Mouse (Mus musculus) midbrain, embryonic 12.5 days (tissue): ENCODE data around the gene Sfmbt1. TPM values are rescaled to one million over a fixed set of nuclear protein-coding genes. Genes with fewer than 3 reads are reported as not detected.

ENCODE experiments used
- ATAC-seq: fragments of 200-750 bp; cut with Nextera tagmentation; 2 replicates; pipeline ENCODE4 v1.8.0; 2017; ENCODE audit warnings: low read depth, moderate TSS enrichment, moderate library complexity; ENCODE audit not compliant: low FRiP score
- H3K27ac ChIP-seq: fragments of 300-500 bp; sonication (generic); replicated peaks from 2 replicates; pipeline ENCODE4 v1.5.1; 2016; ENCODE audit warnings: mild to moderate bottlenecking
- H3K27me3 ChIP-seq: fragments of 300-500 bp; sonication (generic); 2 replicates; pipeline ENCODE4 v1.6.1; 2016; ENCODE audit warnings: mild to moderate bottlenecking
- H3K36me3 ChIP-seq: fragments of 300-500 bp; sonication (generic); 2 replicates; pipeline ENCODE4 v1.6.1; 2016
- H3K4me1 ChIP-seq: fragments of 300-500 bp; sonication (generic); 2 replicates; pipeline ENCODE4 v1.6.1; 2016
- H3K4me2 ChIP-seq: fragments of 300-500 bp; sonication (generic); replicated peaks from 2 replicates; pipeline ENCODE4 v1.6.1; 2016; ENCODE audit warnings: mild to moderate bottlenecking, moderate library complexity
- H3K4me3 ChIP-seq: fragments of 300-500 bp; sonication (generic); 2 replicates; pipeline ENCODE4 v1.5.1; 2016; ENCODE audit warnings: mild to moderate bottlenecking
- H3K9ac ChIP-seq: fragments of 300-500 bp; sonication (generic); replicated peaks from 2 replicates; pipeline ENCODE4 v1.6.1; 2016; ENCODE audit warnings: mild to moderate bottlenecking, moderate library complexity
- H3K9me3 ChIP-seq: fragments of 300-500 bp; sonication (generic); 2 replicates; pipeline ENCODE4 v1.6.1; 2016; ENCODE audit warnings: mild to moderate bottlenecking
- WGBS: fragments of 180-500 bp; shearing (Covaris S2); methylation state at CpG from one replicate; pipeline ENCODE4 v1.1.7; 2016; 5-methylcytosine and 5-hydroxymethylcytosine counted together
- polyA plus RNA-seq: library from polyadenylated mRNA; unstranded; fragments of >200 nt; fragmentation: Nextera tagmentation; extraction: Ambion mirVana; gene quantifications from 2 replicates; pipeline ENCODE4 v1.2.1, GENCODE M21; 2016

The Sfmbt1 gene
- polyA plus RNA-seq, 1 experiment from 2014 or later, result 21.5 TPM

- 31% methylated on average over 5 of the region's 5 CpGs for WGBS
- H3K4me1 ChIP-seq, result no peaks in the 10 kb centered on the region
- no peak overlapping the region for H3K4me2 ChIP-seq
- H3K9me3 ChIP-seq, result no peaks in the 10 kb centered on the region
- no peak overlapping the region for H3K9ac ChIP-seq
- no peaks in the 10 kb centered on the region for H3K27me3 ChIP-seq
- H3K36me3 ChIP-seq, result peaks cover 11% of the 10 kb centered on the region; the same call in 1 of the 2 replicates
- no peak for ATAC-seq
- H3K27ac ChIP-seq, result no peak overlapping the region
- H3K4me3 ChIP-seq, result no peak overlapping the region
Observed at GRCm38 (mm10) chr14:30867042-30867441, 152.4 kb downstream of the Sfmbt1 start.

DNA sequence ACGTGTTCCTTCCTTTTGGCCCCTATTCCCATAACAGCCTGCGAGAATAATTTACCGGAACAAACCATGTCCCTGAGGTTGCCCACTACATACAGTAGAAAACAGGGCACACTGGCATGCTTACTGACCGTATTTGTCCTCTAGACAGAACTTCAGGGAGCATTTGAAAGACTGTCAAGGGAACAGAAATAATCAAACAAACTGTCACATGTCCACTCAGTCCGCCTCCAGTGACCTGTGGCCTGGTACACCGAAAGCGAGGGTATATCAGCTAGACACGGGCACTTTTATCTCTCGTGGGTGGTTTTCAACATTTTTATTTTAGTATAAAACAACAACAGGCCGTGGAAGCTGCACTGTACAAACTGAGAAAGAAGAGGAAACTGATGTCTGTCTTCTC is 154.2 kb downstream of the Sfmbt1 start:
- no peaks in the 10 kb centered on the region for H3K9me3 ChIP-seq
- no peaks in the 10 kb centered on the region for H3K27me3 ChIP-seq
- H3K4me2 ChIP-seq, result no peak overlapping the region
- H3K9ac ChIP-seq, result no peak overlapping the region
- peaks cover 25% of the 10 kb centered on the region for H3K36me3 ChIP-seq
- 93% methylated on average over 10 of the region's 10 CpGs for WGBS
- no peak for ATAC-seq
- H3K4me3 ChIP-seq, result no peak overlapping the region
- H3K4me1 ChIP-seq, result 0 out of 2 replicates have a peak, but pooled peaks cover 1% of the 10 kb centered on the region
- no peak overlapping the region for H3K27ac ChIP-seq

GRCm38 (mm10) chr14:30869391-30869801 is 154.7 kb downstream of the Sfmbt1 start:
- 88% methylated on average over 8 of the region's 8 CpGs for WGBS
- ATAC-seq, result no peak

GRCm38 (mm10) chr14:30870206-30871147 is 155.8 kb downstream of the Sfmbt1 start:
- H3K9ac ChIP-seq, result no peak overlapping the region
- 87% methylated on average over 25 of the region's 25 CpGs for WGBS
- H3K27ac ChIP-seq, result no peak overlapping the region
- no peak for ATAC-seq
- H3K4me3 ChIP-seq, result no peak overlapping the region
- no peak overlapping the region for H3K4me2 ChIP-seq
- H3K4me1 ChIP-seq, result 0 out of 2 replicates have a peak, but pooled peaks cover 3% of the 10 kb centered on the region
- H3K36me3 ChIP-seq, result peaks cover 37% of the 10 kb centered on the region
- H3K27me3 ChIP-seq, result no peaks in the 10 kb centered on the region
- no peaks in the 10 kb centered on the region for H3K9me3 ChIP-seq

More at GRCm38 (mm10) chr14:30869391-30869801, 154.7 kb downstream of the Sfmbt1 start:
- Histone ChIP-seq H3K27me3 (no peaks in the 10 kb centered on the region), H3K9ac (no peak overlapping the region), H3K4me2 (no peak overlapping the region), H3K4me1 (0 out of 2 replicates have a peak, but pooled peaks cover 3% of the 10 kb centered on the region), H3K27ac (no peak overlapping the region), H3K36me3 (peaks cover 31% of the 10 kb centered on the region), H3K4me3 (no peak overlapping the region), H3K9me3 (no peaks in the 10 kb centered on the region)

Other genes starting within 250 kb of the Sfmbt1 start
- gene Dcp1a, start 235.3 kb upstream of the Sfmbt1 start, polyA plus RNA-seq, result 29.3 and 31.9 TPM in 2 replicates
- gene Cacna1d, start 223.4 kb upstream of the Sfmbt1 start, polyA plus RNA-seq, result 2.5 and 2.8 TPM in 2 replicates
- gene Tkt, start 166.5 kb upstream of the Sfmbt1 start, polyA plus RNA-seq, result 221 and 240 TPM in 2 replicates
- 25.3 and 26.9 TPM in 2 replicates for gene Prkcd, start 88.6 kb upstream of the Sfmbt1 start, polyA plus RNA-seq
- gene Rft1, start 60.5 kb upstream of the Sfmbt1 start, polyA plus RNA-seq, result 11.4 and 12.8 TPM in 2 replicates
- 21.2 and 26.0 TPM in 2 replicates for gene Tmem110, start 110.7 kb downstream of the Sfmbt1 start, polyA plus RNA-seq
- 0.43 and 0.68 TPM in 2 replicates for gene Mustn1, start 164.4 kb downstream of the Sfmbt1 start, polyA plus RNA-seq
- not detected in 2 replicates for gene Itih4, start 171.6 kb downstream of the Sfmbt1 start, polyA plus RNA-seq
- gene Itih3, start 208.9 kb downstream of the Sfmbt1 start, polyA plus RNA-seq, result 0.34 and 0.55 TPM in 2 replicates
- gene Itih1, start 228.4 kb downstream of the Sfmbt1 start, polyA plus RNA-seq, result not detected in 2 replicates
- gene Nek4, start 236.5 kb downstream of the Sfmbt1 start, polyA plus RNA-seq, result 20.1 and 22.6 TPM in 2 replicates